Mouse (Mus musculus) stomach, postnatal 0 days (tissue): ENCODE data around the gene Cep70.

ENCODE experiments used
- CTCF ChIP-seq: IDR thresholded peaks from 2 replicates; pipeline ENCODE4 v1.5.1; 2016; ENCODE audit warnings: antibody characterized with exemption, low read depth, mild to moderate bottlenecking, moderate library complexity
- EP300 ChIP-seq: optimal IDR thresholded peaks from 2 replicates; pipeline ENCODE3; 2016; ENCODE audit warnings: antibody characterized with exemption

DNA sequence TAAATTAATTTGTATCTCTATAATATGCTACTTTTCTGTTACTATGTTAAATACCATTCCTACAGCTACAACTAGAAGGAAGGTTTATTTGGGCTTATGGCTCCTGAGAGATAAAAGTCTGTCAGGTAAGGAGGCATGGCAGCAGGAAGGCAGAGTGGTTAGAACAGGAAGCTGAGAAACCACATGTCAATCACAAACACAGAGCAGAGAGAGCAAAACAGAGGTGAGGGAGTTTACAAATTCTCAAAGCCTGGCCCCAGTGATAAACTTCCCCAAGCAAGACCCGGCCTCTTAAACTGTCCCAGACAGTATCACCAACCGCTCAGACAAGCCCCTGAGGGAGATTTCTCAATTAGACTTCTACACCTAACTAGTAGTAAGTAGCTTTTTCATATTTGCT is 27.0 kb upstream of the Cep70 start:
- no peak for TF ChIP-seq EP300
- no peak for TF ChIP-seq CTCF
